Mouse (Mus musculus) small intestine, adult 2 months (tissue): ENCODE data around the gene Cad.

ENCODE experiments used
- CTCF ChIP-seq: fragments of 200-500 bp; IDR thresholded peaks from 2 replicates; pipeline ENCODE4 v1.5.1; 2012; ENCODE audit warnings: low read depth, mild to moderate bottlenecking, control low read depth, inconsistent platforms, low read length, moderate library complexity, mixed read lengths; ENCODE audit not compliant: insufficient replicate concordance, insufficient read length; ENCODE audit errors: extremely low read depth
- POLR2A ChIP-seq: fragments of 200-500 bp; IDR thresholded peaks from 2 replicates; pipeline ENCODE4 v1.6.1; 2012; ENCODE audit warnings: low read depth, mild to moderate bottlenecking, control low read depth, inconsistent platforms, low read length, moderate library complexity

GRCm38 (mm10) chr5:31071059-31071458 is 16.5 kb downstream of the Cad start:
- TF ChIP-seq POLR2A, result no peak
- no peak for TF ChIP-seq CTCF
